Mouse (Mus musculus) MEL (cell line): Measurements from ENCODE around the gene Cldn4. TPM values are rescaled to one million over a fixed set of nuclear protein-coding genes. Genes with fewer than 3 reads are reported as not detected.

Experiments
- DNase-seq: peaks from one replicate; pipeline ENCODE4 v3.0.0; 2011; ENCODE audit warnings: low read depth, low spot score
- H3K27ac ChIP-seq: 2 replicates; pipeline ENCODE4 v1.5.1; 2012; ENCODE audit warnings: low read depth, mild to moderate bottlenecking, control low read depth, low read length, moderate library complexity; ENCODE audit not compliant: control insufficient read depth
- H3K27me3 ChIP-seq, 2 experiments: fragments of 150-350 bp in 1 of 2; sonication (generic) in 1 of 2; 2 replicates each; pipeline ENCODE4 v1.6.1; 2012; ENCODE audit warnings: low read length in 2 of 2, mild to moderate bottlenecking in 2 of 2, improper control_type of control experiment in 1 of 2, moderate library complexity in 1 of 2; ENCODE audit not compliant: insufficient read depth in 2 of 2, control insufficient read depth in 1 of 2
- H3K36me3 ChIP-seq, 2 experiments: 2 replicates each; pipeline ENCODE4 v1.6.1; 2012 to 2014; ENCODE audit warnings: low read length in 2 of 2, improper control_type of control experiment in 1 of 2, inconsistent platforms in 1 of 2, mild to moderate bottlenecking in 1 of 2; ENCODE audit not compliant: insufficient read depth in 2 of 2, control insufficient read depth in 1 of 2
- H3K4me1 ChIP-seq, 2 experiments: fragments of 150-350 bp in 1 of 2; sonication (generic) in 1 of 2; 2 replicates each; pipeline ENCODE4 v1.6.1; 2012; ENCODE audit warnings: low read length in 2 of 2, improper control_type of control experiment in 1 of 2, mild to moderate bottlenecking in 1 of 2; ENCODE audit not compliant: insufficient read depth in 2 of 2, control insufficient read depth in 1 of 2
- H3K4me3 ChIP-seq, 2 experiments: fragments of 150-350 bp in 1 of 2; sonication (generic) in 1 of 2; 2 replicates each; pipeline ENCODE4 v1.5.1; 2012; ENCODE audit warnings: low read depth in 2 of 2, low read length in 2 of 2, mild to moderate bottlenecking in 2 of 2, moderate library complexity in 2 of 2, control low read depth in 1 of 2, improper control_type of control experiment in 1 of 2; ENCODE audit not compliant: control insufficient read depth in 1 of 2, insufficient read depth in 1 of 2
- H3K79me2 ChIP-seq: 2 replicates; pipeline ENCODE4 v1.6.1; 2012; ENCODE audit warnings: mild to moderate bottlenecking, low read length, moderate library complexity; ENCODE audit not compliant: control insufficient read depth, poor library complexity, insufficient read depth
- H3K9ac ChIP-seq: 2 replicates; pipeline ENCODE4 v1.6.1; 2012; ENCODE audit warnings: low read depth, mild to moderate bottlenecking, control low read depth, low read length, moderate library complexity; ENCODE audit not compliant: control insufficient read depth, poor library complexity, severe bottlenecking
- H3K9me3 ChIP-seq: fragments of 150-350 bp; sonication (generic); replicated peaks from 2 replicates; pipeline ENCODE4 v1.6.1; 2012; ENCODE audit warnings: mild to moderate bottlenecking, low read length, improper control_type of control experiment, moderate library complexity; ENCODE audit not compliant: insufficient read depth
- BHLHE40 ChIP-seq: IDR thresholded peaks from 2 replicates; pipeline ENCODE4 v1.6.1; 2012; ENCODE audit warnings: low read depth, mild to moderate bottlenecking, inconsistent platforms, low read length, improper control_type of control experiment, borderline replicate concordance
- CHD1 ChIP-seq: IDR thresholded peaks from 2 replicates; pipeline ENCODE4 v1.6.1; 2012; ENCODE audit warnings: low read depth, mild to moderate bottlenecking, inconsistent platforms, low read length, improper control_type of control experiment
- CHD2 ChIP-seq: IDR thresholded peaks from 2 replicates; pipeline ENCODE4 v1.6.1; 2011; ENCODE audit warnings: low read length, improper control_type of control experiment
- ELF1 ChIP-seq: IDR thresholded peaks from 2 replicates; pipeline ENCODE4 v1.6.1; 2014; ENCODE audit warnings: low read depth, mild to moderate bottlenecking, inconsistent platforms, low read length, improper control_type of control experiment, moderate library complexity
- EP300 ChIP-seq, 2 experiments: IDR thresholded peaks; 2 replicates each; pipeline ENCODE4 v1.6.1; 2011; ENCODE audit warnings: improper control_type of control experiment in 2 of 2, low read length in 2 of 2, low read depth in 1 of 2, mild to moderate bottlenecking in 1 of 2
- ETS1 ChIP-seq: IDR thresholded peaks from 2 replicates; pipeline ENCODE4 v1.6.1; 2012; ENCODE audit warnings: low read depth, mild to moderate bottlenecking, inconsistent platforms, low read length, improper control_type of control experiment, moderate library complexity
- GABPA ChIP-seq: IDR thresholded peaks from 2 replicates; pipeline ENCODE4 v1.6.1; 2012; ENCODE audit warnings: low read depth, mild to moderate bottlenecking, inconsistent platforms, low read length, improper control_type of control experiment, moderate library complexity
- GATA1 ChIP-seq: IDR thresholded peaks from 2 replicates; pipeline ENCODE4 v1.6.1; 2011; ENCODE audit warnings: low read depth, low read length, improper control_type of control experiment
- KAT2A ChIP-seq: conservative IDR thresholded peaks from 2 replicates; pipeline ENCODE4 v1.6.1; 2012; ENCODE audit warnings: low read depth, low read length, improper control_type of control experiment, inconsistent platforms
- MAFK ChIP-seq: IDR thresholded peaks from 2 replicates; pipeline ENCODE4 v1.6.1; 2011; ENCODE audit warnings: low read depth, mild to moderate bottlenecking, low read length, improper control_type of control experiment, borderline replicate concordance
- MAZ ChIP-seq: IDR thresholded peaks from 2 replicates; pipeline ENCODE4 v1.6.1; 2012; ENCODE audit warnings: low read depth, mild to moderate bottlenecking, inconsistent platforms, low read length, improper control_type of control experiment
- MEF2A ChIP-seq: IDR thresholded peaks from 2 replicates; pipeline ENCODE4 v1.6.1; 2014; ENCODE audit warnings: low read depth, mild to moderate bottlenecking, inconsistent platforms, low read length, improper control_type of control experiment; ENCODE audit not compliant: poor library complexity, insufficient replicate concordance, severe bottlenecking; ENCODE audit errors: extremely low read depth
- MXI1 ChIP-seq: IDR thresholded peaks from 2 replicates; pipeline ENCODE4 v1.6.1; 2011; ENCODE audit warnings: mild to moderate bottlenecking, low read depth, low read length, improper control_type of control experiment
- MYB ChIP-seq: IDR thresholded peaks from 2 replicates; pipeline ENCODE4 v1.6.1; 2011; ENCODE audit warnings: mild to moderate bottlenecking, low read depth, low read length, improper control_type of control experiment
- NELFE ChIP-seq: IDR thresholded peaks from 2 replicates; pipeline ENCODE4 v1.6.1; 2011; ENCODE audit warnings: low read depth, low read length, improper control_type of control experiment
- POLR2A ChIP-seq, 2 experiments: IDR thresholded peaks; 2 replicates each; pipeline ENCODE4 v1.6.1; 2011 to 2012; ENCODE audit warnings: low read length in 2 of 2, mild to moderate bottlenecking in 2 of 2, control low read depth in 1 of 2, improper control_type of control experiment in 1 of 2, low read depth in 1 of 2, moderate library complexity in 1 of 2; ENCODE audit not compliant: control insufficient read depth in 1 of 2, insufficient read depth in 1 of 2, poor library complexity in 1 of 2
- POLR2AphosphoS2 ChIP-seq: IDR thresholded peaks from 2 replicates; pipeline ENCODE4 v1.6.1; 2011; ENCODE audit warnings: low read length, improper control_type of control experiment
- RCOR1 ChIP-seq: IDR thresholded peaks from 2 replicates; pipeline ENCODE4 v1.6.1; 2012; ENCODE audit warnings: low read depth, mild to moderate bottlenecking, inconsistent platforms, low read length, improper control_type of control experiment
- SIN3A ChIP-seq: IDR thresholded peaks from 2 replicates; pipeline ENCODE4 v1.6.1; 2012; ENCODE audit warnings: low read length, improper control_type of control experiment, inconsistent platforms
- SMC3 ChIP-seq: IDR thresholded peaks from 2 replicates; pipeline ENCODE4 v1.6.1; 2011; ENCODE audit warnings: low read depth, low read length, improper control_type of control experiment
- TAL1 ChIP-seq: IDR thresholded peaks from 2 replicates; pipeline ENCODE4 v1.6.1; 2012; ENCODE audit warnings: mild to moderate bottlenecking, inconsistent platforms, low read length, moderate library complexity, mixed read lengths
- TBP ChIP-seq: IDR thresholded peaks from 2 replicates; pipeline ENCODE4 v1.8.0; 2011; ENCODE audit warnings: low read depth, low read length, improper control_type of control experiment
- TCF12 ChIP-seq: IDR thresholded peaks from 2 replicates; pipeline ENCODE4 v1.6.1; 2014; ENCODE audit warnings: low read depth, mild to moderate bottlenecking, inconsistent platforms, low read length, improper control_type of control experiment, moderate library complexity
- UBTF ChIP-seq: IDR thresholded peaks from 2 replicates; pipeline ENCODE4 v1.6.1; 2012; ENCODE audit warnings: low read depth, mild to moderate bottlenecking, inconsistent platforms, low read length, improper control_type of control experiment, moderate library complexity, borderline replicate concordance; ENCODE audit not compliant: insufficient read depth
- USF1 ChIP-seq: IDR thresholded peaks from 2 replicates; pipeline ENCODE4 v1.6.1; 2014; ENCODE audit warnings: low read depth, mild to moderate bottlenecking, inconsistent platforms, low read length, improper control_type of control experiment, moderate library complexity
- ZC3H11A ChIP-seq: IDR thresholded peaks from 2 replicates; pipeline ENCODE4 v1.6.1; 2012; ENCODE audit warnings: low read depth, mild to moderate bottlenecking, inconsistent platforms, low read length, improper control_type of control experiment
- ZKSCAN1 ChIP-seq: IDR thresholded peaks from 2 replicates; pipeline ENCODE4 v1.6.1; 2012; ENCODE audit warnings: low read depth, mild to moderate bottlenecking, inconsistent platforms, low read length, improper control_type of control experiment, moderate library complexity
- ZMIZ1 ChIP-seq: IDR thresholded peaks from 2 replicates; pipeline ENCODE4 v1.6.1; 2012; ENCODE audit warnings: low read depth, mild to moderate bottlenecking, inconsistent platforms, low read length, improper control_type of control experiment, moderate library complexity
- ZNF384 ChIP-seq: IDR thresholded peaks from 2 replicates; pipeline ENCODE4 v1.6.1; 2012; ENCODE audit warnings: low read depth, mild to moderate bottlenecking, inconsistent platforms, low read length, improper control_type of control experiment
- polyA plus RNA-seq, 2 experiments: library from polyadenylated mRNA; stranded (reverse) in 1 of 2; unstranded in 1 of 2; fragments of >175 nt in 1 of 2; fragments of >200 nt in 1 of 2; gene quantifications; 2 replicates each; pipeline versions ENCODE4 v1.2.1 to v1.2.4; 2012; ENCODE audit warnings: low replicate concordance in 2 of 2, low read depth in 1 of 2; ENCODE audit not compliant: insufficient read length in 2 of 2, insufficient read depth in 1 of 2, missing spikeins in 1 of 2
- total RNA-seq: library from RNA; depleted of rRNA; stranded (reverse); fragments of 300-350 nt; gene quantifications from 2 replicates; pipeline ENCODE4 v1.2.3, GENCODE M21; 2012

Gene Cldn4
- total and polyA plus RNA-seq, 3 experiments: 0.04 to 0.08 TPM; not detected in 1

DNA sequence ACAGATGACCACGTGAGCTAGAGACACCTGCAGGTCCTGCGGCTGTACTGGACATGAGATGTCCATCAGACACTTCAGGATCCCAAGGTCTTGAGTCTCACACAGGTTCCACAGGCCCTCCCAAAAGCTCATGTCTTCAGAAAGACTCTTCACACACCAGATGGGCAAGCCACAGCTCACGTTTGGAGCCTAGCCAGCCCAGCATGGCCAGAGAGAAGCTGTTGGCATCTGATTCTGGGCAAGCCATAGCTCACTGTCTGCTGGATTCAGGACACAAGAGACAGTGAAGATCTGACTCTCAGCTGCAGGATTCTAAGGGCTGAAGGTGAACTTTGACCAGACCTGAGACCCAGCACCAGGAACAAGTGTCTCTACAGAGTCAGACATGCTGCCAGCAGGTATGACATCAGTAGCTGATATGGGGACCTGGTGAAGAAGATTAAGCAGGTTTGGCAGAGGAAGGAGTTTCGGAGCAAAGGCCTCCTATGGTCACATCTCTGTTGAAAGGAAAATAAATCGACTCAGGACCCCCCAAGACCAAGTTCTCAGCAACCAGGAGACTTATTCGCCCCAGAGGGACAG is 26.5 kb downstream of the Cldn4 start (continued):
- TF ChIP-seq ZC3H11A: no peak

DNA sequence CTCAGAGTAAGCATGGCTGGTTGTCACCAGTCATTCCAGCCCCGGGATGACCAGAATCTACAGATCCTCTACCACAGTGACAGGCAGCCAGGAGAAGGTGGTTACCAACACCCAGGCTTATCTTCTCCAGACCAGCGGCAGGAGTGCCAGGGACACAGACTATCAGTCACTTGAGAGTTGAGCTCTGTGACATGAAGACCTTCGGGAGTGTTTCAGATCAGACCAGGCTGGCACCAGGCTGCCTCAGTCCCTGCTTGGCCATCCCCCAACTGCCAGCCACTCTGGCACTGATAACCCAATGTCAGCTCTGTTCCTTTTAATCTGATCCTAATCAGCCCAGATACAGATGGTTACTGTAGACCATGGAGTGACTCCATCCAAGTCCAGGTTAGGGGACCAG is 27.6 kb downstream of the Cldn4 start:
- peaks cover 0 to 44% of the 10 kb centered on the region in 2 experiments; a peak in 2 of 4 replicates for H3K36me3 ChIP-seq
- TF ChIP-seq RCOR1 (no peak), POLR2AphosphoS2 (no peak), NELFE (no peak), POLR2A (IDR thresholded peaks at IDR 0.05; ENCODE audit: control insufficient read depth in 1 of 2, insufficient read depth in 1 of 2, low read depth in 1 of 2, low read length in 2 of 2, poor library complexity in 1 of 2) (no peak), CHD2 (no peak), SMC3 (no peak), MXI1 (peak; percentile 65; the same call in 1 of the 2 replicates), MAZ (no peak), TCF12 (peak; percentile 74), MEF2A (no peak), TBP (no peak), TAL1 (peak; percentile 69), CHD1 (no peak), ZNF384 (no peak), MAFK (no peak), MYB (no peak), GABPA (no peak), ETS1 (peak; percentile 58; the same call in 1 of the 2 replicates), ZKSCAN1 (no peak), BHLHE40 (no peak), EP300 (IDR thresholded peaks at IDR 0.05; ENCODE audit: low read depth in 1 of 2, low read length in 2 of 2) (peak in 1 of 2 experiments; percentile 67; a peak in 2 of 4 replicates), GATA1 (peak; percentile 67), USF1 (no peak), SIN3A (peak; percentile 62; the same call in 1 of the 2 replicates), KAT2A (no peak), UBTF (no peak), ELF1 (no peak), ZMIZ1 (no peak)
- TF ChIP-seq, all 39 proteins: peak for 7
- DNase-seq: peak; percentile 56
- no peaks in the 10 kb centered on the region for H3K27me3 ChIP-seq
- no peaks in the 10 kb centered on the region for H3K79me2 ChIP-seq
- H3K4me3 ChIP-seq: 0 out of 4 replicates have a peak overlapping the region, but pooled peaks of 1 of the 2 experiments have one; percentile 29
- peaks cover 20 to 54% of the 10 kb centered on the region in 2 experiments for H3K4me1 ChIP-seq
- peak overlapping the region; percentile 24; the same call in 1 of the 2 replicates for H3K27ac ChIP-seq
- H3K9me3 ChIP-seq: no peaks in the 10 kb centered on the region
- no peak overlapping the region for H3K9ac ChIP-seq
